Mouse (Mus musculus): ENCODE data around the gene Ltbp1. TPM values are rescaled to one million over a fixed set of nuclear protein-coding genes. Genes with fewer than 3 reads are reported as not detected.

Ltbp1 gene
- polyA plus RNA-seq, 1 experiment from 2014 or later, result 2.2 TPM

- H3K9me3 ChIP-seq, result no peaks in the 10 kb centered on the region
- no peak for ATAC-seq (ENCODE audit: low FRiP score)
- no peak overlapping the region for H3K27ac ChIP-seq
- H3K4me2 ChIP-seq, result no peak overlapping the region
- H3K9ac ChIP-seq, result no peak overlapping the region
- no peaks in the 10 kb centered on the region for H3K36me3 ChIP-seq
- no peaks in the 10 kb centered on the region for H3K27me3 ChIP-seq
- peaks cover 9% of the 10 kb centered on the region; the same call in 1 of the 2 replicates for H3K4me1 ChIP-seq (replicated peaks)
- H3K4me3 ChIP-seq, result no peak overlapping the region
- 78% methylated on average over 9 of the region's 9 CpGs for WGBS
Measured at GRCm38 (mm10) chr17:75378256-75378871, 373.0 kb downstream of the Ltbp1 start.

GRCm38 (mm10) chr17:75380167-75380566 is 374.8 kb downstream of the Ltbp1 start:
- Histone ChIP-seq H3K4me3 (no peak overlapping the region), H3K36me3 (no peaks in the 10 kb centered on the region), H3K9me3 (no peaks in the 10 kb centered on the region), H3K27ac (no peak overlapping the region), H3K27me3 (no peaks in the 10 kb centered on the region), H3K4me2 (no peak overlapping the region), H3K9ac (no peak overlapping the region), H3K4me1 (replicated peaks) (peaks cover 9% of the 10 kb centered on the region; the same call in 1 of the 2 replicates)
- WGBS, result 45% methylated on average over 2 of the region's 2 CpGs
- ATAC-seq (ENCODE audit: low FRiP score), result peak; percentile 80

GRCm38 (mm10) chr17:75388402-75388801 is 383.0 kb downstream of the Ltbp1 start:
- 86% methylated on average over 4 of the region's 4 CpGs for WGBS
- H3K9ac ChIP-seq, result no peak overlapping the region
- H3K4me1 ChIP-seq (replicated peaks), result no peaks in the 10 kb centered on the region
- no peaks in the 10 kb centered on the region for H3K36me3 ChIP-seq
- no peak for ATAC-seq (ENCODE audit: low FRiP score)
- no peaks in the 10 kb centered on the region for H3K27me3 ChIP-seq
- H3K4me3 ChIP-seq, result no peak overlapping the region
- H3K9me3 ChIP-seq, result no peaks in the 10 kb centered on the region
- H3K4me2 ChIP-seq, result no peak overlapping the region
- no peak overlapping the region for H3K27ac ChIP-seq

GRCm38 (mm10) chr17:75390142-75390541 is 384.8 kb downstream of the Ltbp1 start:
- Histone ChIP-seq H3K27ac (no peak overlapping the region), H3K9ac (no peak overlapping the region), H3K27me3 (no peaks in the 10 kb centered on the region), H3K9me3 (no peaks in the 10 kb centered on the region), H3K4me3 (no peak overlapping the region), H3K4me2 (no peak overlapping the region), H3K36me3 (no peaks in the 10 kb centered on the region), H3K4me1 (replicated peaks) (no peaks in the 10 kb centered on the region)
- ATAC-seq (ENCODE audit: low FRiP score), result no peak
- WGBS, result 74% methylated on average over 10 of the region's 10 CpGs

- Histone ChIP-seq H3K4me3 (no peak overlapping the region), H3K27ac (no peak overlapping the region), H3K27me3 (no peaks in the 10 kb centered on the region), H3K36me3 (no peaks in the 10 kb centered on the region), H3K4me2 (no peak overlapping the region), H3K9me3 (no peaks in the 10 kb centered on the region), H3K4me1 (replicated peaks) (no peaks in the 10 kb centered on the region), H3K9ac (no peak overlapping the region)
- WGBS, result 89% methylated on average over 6 of the region's 6 CpGs
- no peak for ATAC-seq (ENCODE audit: low FRiP score)
Measured at GRCm38 (mm10) chr17:75391429-75392192, 386.2 kb downstream of the Ltbp1 start.

- Histone ChIP-seq H3K4me1 (replicated peaks) (no peaks in the 10 kb centered on the region), H3K9me3 (no peaks in the 10 kb centered on the region), H3K27me3 (no peaks in the 10 kb centered on the region), H3K36me3 (no peaks in the 10 kb centered on the region), H3K27ac (no peak overlapping the region), H3K4me3 (no peak overlapping the region), H3K4me2 (no peak overlapping the region), H3K9ac (no peak overlapping the region)
- 41% methylated on average over 4 of the region's 4 CpGs for WGBS
- no peak for ATAC-seq (ENCODE audit: low FRiP score)
Measured at GRCm38 (mm10) chr17:75406405-75406804, 401.0 kb downstream of the Ltbp1 start.

- H3K4me3 ChIP-seq, result no peak overlapping the region
- ATAC-seq (ENCODE audit: low FRiP score), result no peak
- H3K27ac ChIP-seq, result no peak overlapping the region
- H3K4me2 ChIP-seq, result no peak overlapping the region
- H3K36me3 ChIP-seq, result no peaks in the 10 kb centered on the region
- H3K9ac ChIP-seq, result no peak overlapping the region
- WGBS, result 91% methylated on average over 3 of the region's 3 CpGs
- no peaks in the 10 kb centered on the region for H3K9me3 ChIP-seq
- H3K4me1 ChIP-seq (replicated peaks), result no peaks in the 10 kb centered on the region
- H3K27me3 ChIP-seq, result no peaks in the 10 kb centered on the region
Measured at GRCm38 (mm10) chr17:75416861-75417260, 411.5 kb downstream of the Ltbp1 start.

- WGBS, result 93% methylated on average over 2 of the region's 2 CpGs
- no peak for ATAC-seq (ENCODE audit: low FRiP score)
- no peaks in the 10 kb centered on the region for H3K27me3 ChIP-seq
Measured at GRCm38 (mm10) chr17:75434152-75434551, 428.8 kb downstream of the Ltbp1 start.

GRCm38 (mm10) chr17:75434871-75435270 is 429.5 kb downstream of the Ltbp1 start:
- Histone ChIP-seq H3K4me3 (no peak overlapping the region), H3K4me2 (no peak overlapping the region), H3K36me3 (no peaks in the 10 kb centered on the region), H3K9ac (no peak overlapping the region), H3K9me3 (no peaks in the 10 kb centered on the region), H3K27ac (no peak overlapping the region), H3K4me1 (replicated peaks) (0 out of 2 replicates have a peak, but pooled peaks cover 3% of the 10 kb centered on the region), H3K27me3 (no peaks in the 10 kb centered on the region)
- WGBS, result 87% methylated on average over 3 of the region's 3 CpGs
- ATAC-seq (ENCODE audit: low FRiP score), result no peak

More at GRCm38 (mm10) chr17:75434152-75434551, 428.8 kb downstream of the Ltbp1 start:
- no peak overlapping the region for H3K4me3 ChIP-seq
- H3K36me3 ChIP-seq, result no peaks in the 10 kb centered on the region
- 0 out of 2 replicates have a peak, but pooled peaks cover 1% of the 10 kb centered on the region for H3K4me1 ChIP-seq (replicated peaks)
- no peak overlapping the region for H3K4me2 ChIP-seq
- no peak overlapping the region for H3K9ac ChIP-seq
- no peaks in the 10 kb centered on the region for H3K9me3 ChIP-seq
- no peak overlapping the region for H3K27ac ChIP-seq

GRCm38 (mm10) chr17:75435599-75435998 is 430.2 kb downstream of the Ltbp1 start, which contains the start of gene Rasgrp3:
Rasgrp3 (plus strand) TSS chr17:75435896.
- Histone ChIP-seq H3K4me2 (no peak within 1 kb of the TSS), H3K9me3 (no peaks in the 10 kb centered on the region), H3K4me3 (no peak within 1 kb of the TSS; the same call in 1 of the 2 replicates), H3K36me3 (no peaks in the 10 kb centered on the region), H3K27ac (no peak within 1 kb of the TSS), H3K27me3 (no peaks in the 10 kb centered on the region), H3K9ac (no peak within 1 kb of the TSS), H3K4me1 (replicated peaks) (0 out of 2 replicates have a peak, but pooled peaks cover 3% of the 10 kb centered on the region)
- no peak for ATAC-seq (ENCODE audit: low FRiP score)
- WGBS, result 83% methylated on average over 6 of the region's 6 CpGs

- no peak overlapping the region for H3K9ac ChIP-seq
- no peak overlapping the region for H3K27ac ChIP-seq
Measured at GRCm38 (mm10) chr17:75436095-75436494, 430.7 kb downstream of the Ltbp1 start.

GRCm38 (mm10) chr17:75436819-75437218 is 431.5 kb downstream of the Ltbp1 start:
- Histone ChIP-seq H3K9ac (no peak overlapping the region), H3K4me2 (no peak overlapping the region), H3K4me1 (replicated peaks) (0 out of 2 replicates have a peak, but pooled peaks cover 8% of the 10 kb centered on the region), H3K9me3 (no peaks in the 10 kb centered on the region), H3K4me3 (no peak overlapping the region; the same call in 1 of the 2 replicates), H3K27ac (no peak overlapping the region), H3K27me3 (no peaks in the 10 kb centered on the region), H3K36me3 (no peaks in the 10 kb centered on the region)
- WGBS, result 76% methylated on average over 6 of the region's 6 CpGs
- ATAC-seq (ENCODE audit: low FRiP score), result no peak

More at GRCm38 (mm10) chr17:75436095-75436494, 430.7 kb downstream of the Ltbp1 start:
- H3K36me3 ChIP-seq, result no peaks in the 10 kb centered on the region
- no peaks in the 10 kb centered on the region for H3K27me3 ChIP-seq
- H3K4me1 ChIP-seq (replicated peaks), result 0 out of 2 replicates have a peak, but pooled peaks cover 3% of the 10 kb centered on the region
- no peak for ATAC-seq (ENCODE audit: low FRiP score)
- H3K4me3 ChIP-seq, result no peak overlapping the region
- 85% methylated on average over 8 of the region's 8 CpGs for WGBS
- H3K9me3 ChIP-seq, result no peaks in the 10 kb centered on the region
- no peak overlapping the region for H3K4me2 ChIP-seq

All from hindbrain, embryonic 13.5 days (tissue).